Mouse (Mus musculus) spleen, postnatal 4 days (tissue): ENCODE measurements around the gene H6pd.
A peak's percentile ranks its signal among the peaks of the same experiment; 100 is the strongest.

Experiments used
- DNase-seq, 2 experiments: peaks; one replicate each; pipeline ENCODE4 v3.0.0; 2022; ENCODE audit warnings: low spot score in 2 of 2

The H6pd gene

GRCm38 (mm10) chr4:150019741-150020380, 11.0 kb upstream of the H6pd start:
- no peak for DNase-seq

GRCm38 (mm10) chr4:150015436-150015835, 6.6 kb upstream of the H6pd start:
- DNase-seq, result no peak

GRCm38 (mm10) chr4:150014378-150015091, 5.7 kb upstream of the H6pd start:
- DNase-seq, result no peak

GRCm38 (mm10) chr4:150013805-150014204, 5.0 kb upstream of the H6pd start:
- DNase-seq, result no peak

- DNase-seq, result no peak
Measured at GRCm38 (mm10) chr4:150013186-150013690, 4.4 kb upstream of the H6pd start.

GRCm38 (mm10) chr4:150012322-150012723, 3.5 kb upstream of the H6pd start:
- DNase-seq, result no peak

GRCm38 (mm10) chr4:150011564-150012321, 2.9 kb upstream of the H6pd start:
- no peak for DNase-seq

- no peak for DNase-seq
Measured at GRCm38 (mm10) chr4:150010054-150010730, 1.4 kb upstream of the H6pd start.

- no peak for DNase-seq
Measured at GRCm38 (mm10) chr4:150009587-150009930, 736 bp upstream of the H6pd start.

- peak; percentile 75 to 87 for DNase-seq
Measured at GRCm38 (mm10) chr4:150008325-150008852, 434 bp downstream of the H6pd start.

- no peak for DNase-seq
Measured at GRCm38 (mm10) chr4:150007444-150007843, 1.4 kb downstream of the H6pd start.

GRCm38 (mm10) chr4:150006991-150007390, 1.8 kb downstream of the H6pd start:
- DNase-seq, result no peak

- DNase-seq, result no peak
Measured at GRCm38 (mm10) chr4:150006122-150006854, 2.5 kb downstream of the H6pd start.

GRCm38 (mm10) chr4:150005231-150005630, 3.6 kb downstream of the H6pd start:
- no peak for DNase-seq

- DNase-seq, result no peak
Measured at GRCm38 (mm10) chr4:150003641-150004040, 5.2 kb downstream of the H6pd start.

GRCm38 (mm10) chr4:150003021-150003580, 5.7 kb downstream of the H6pd start:
- no peak for DNase-seq

- DNase-seq, result no peak
Measured at GRCm38 (mm10) chr4:150002021-150002528, 6.7 kb downstream of the H6pd start.

- DNase-seq, result peak in 1 of 2 experiments; percentile 68
Measured at GRCm38 (mm10) chr4:150001221-150001860, 7.5 kb downstream of the H6pd start.

- DNase-seq, result no peak
Measured at GRCm38 (mm10) chr4:149999931-150000555, 8.8 kb downstream of the H6pd start.

GRCm38 (mm10) chr4:149999510-149999900, 9.3 kb downstream of the H6pd start:
- DNase-seq, result no peak
